Mouse (Mus musculus) gastrocnemius, adult 8-10 months (tissue): Measurements from ENCODE around the gene Fgfr2. TPM values are rescaled to one million over a fixed set of nuclear protein-coding genes. Genes with fewer than 3 reads are reported as not detected.
"Not testable (repeated sequence)": the region's sequence is repeated elsewhere in the genome, so short reads cannot be mapped to it uniquely, and the experiment has no call there.

Experiments
- DNase-seq, 2 experiments: peaks; one replicate each; pipeline ENCODE4 v3.0.0; 2022; ENCODE audit warnings: low spot score in 2 of 2
- total RNA-seq, 4 experiments: library from RNA; stranded (reverse); gene quantifications; 2 replicates each; pipeline ENCODE4 v1.2.4; 2022

Fgfr2 gene
- total RNA-seq, 4 experiments from 2014 or later = 0.17 to 1.3 (median 0.62) TPM

DNA sequence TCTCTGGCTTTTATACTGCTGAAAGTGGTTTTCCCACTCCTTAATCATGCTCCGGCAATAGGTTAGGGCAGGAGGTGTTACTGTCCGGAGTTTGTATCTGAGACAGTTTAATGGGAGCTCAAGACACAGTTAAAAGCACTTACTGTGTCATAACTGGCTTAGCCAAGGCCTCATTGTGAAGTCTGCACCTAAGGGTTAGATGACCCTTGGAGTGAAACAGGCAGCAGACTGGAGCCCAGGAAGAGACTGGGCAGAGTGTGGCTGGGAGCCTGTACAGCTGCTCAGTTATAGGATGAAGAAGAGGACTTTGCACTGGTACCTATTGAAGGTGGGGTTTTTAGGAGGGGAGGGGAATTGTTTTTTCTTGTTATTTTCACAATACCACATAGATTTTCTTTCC, 1976.9 kb downstream of the Fgfr2 start, which contains the start of gene 4933402N03Rik:
Gene 4933402N03Rik, minus strand, starts transcription at position 101 of the 400 bp plus-strand sequence.
- DNase-seq = no peak

DNA sequence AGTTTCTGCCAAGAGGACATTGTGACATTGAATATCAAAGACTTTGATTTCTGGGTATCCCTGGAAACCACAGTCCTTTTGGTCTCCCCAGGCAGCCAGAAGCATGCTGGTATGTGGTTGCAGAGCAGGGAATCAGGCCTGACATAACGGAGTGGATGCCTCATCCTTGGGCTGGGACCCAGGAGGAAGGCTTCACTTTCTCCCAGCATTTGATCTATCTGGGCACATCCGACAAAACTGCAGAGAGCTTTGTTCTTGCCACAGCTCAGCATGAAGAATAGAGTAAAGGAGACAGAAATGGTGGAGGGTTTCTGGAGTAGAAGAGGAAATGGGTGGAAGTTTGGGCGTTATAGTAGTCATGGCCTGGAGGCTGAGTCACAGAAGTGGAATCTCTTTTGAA, 1990.0 kb downstream of the Fgfr2 start:
- DNase-seq = no peak

DNA sequence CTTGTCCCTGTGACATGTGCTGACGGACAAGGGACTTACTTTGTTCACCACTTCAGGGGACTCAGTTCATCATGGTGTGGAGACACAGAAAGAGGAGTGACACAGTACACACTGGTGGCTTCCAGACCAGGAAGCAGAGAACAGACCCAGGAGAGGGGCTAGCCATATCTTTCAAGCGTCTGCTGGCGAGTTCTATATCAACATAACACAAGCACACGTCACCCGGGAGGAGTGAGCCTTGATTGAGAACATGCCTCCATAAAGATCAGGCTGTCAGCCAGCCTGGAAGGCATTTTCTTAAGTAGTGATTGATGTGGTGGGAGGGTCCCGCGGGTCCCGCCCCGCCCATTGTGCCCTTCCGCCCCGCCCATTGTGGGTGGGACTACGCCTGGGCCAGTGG, 1993.1 kb downstream of the Fgfr2 start:
- no peak for DNase-seq

DNA sequence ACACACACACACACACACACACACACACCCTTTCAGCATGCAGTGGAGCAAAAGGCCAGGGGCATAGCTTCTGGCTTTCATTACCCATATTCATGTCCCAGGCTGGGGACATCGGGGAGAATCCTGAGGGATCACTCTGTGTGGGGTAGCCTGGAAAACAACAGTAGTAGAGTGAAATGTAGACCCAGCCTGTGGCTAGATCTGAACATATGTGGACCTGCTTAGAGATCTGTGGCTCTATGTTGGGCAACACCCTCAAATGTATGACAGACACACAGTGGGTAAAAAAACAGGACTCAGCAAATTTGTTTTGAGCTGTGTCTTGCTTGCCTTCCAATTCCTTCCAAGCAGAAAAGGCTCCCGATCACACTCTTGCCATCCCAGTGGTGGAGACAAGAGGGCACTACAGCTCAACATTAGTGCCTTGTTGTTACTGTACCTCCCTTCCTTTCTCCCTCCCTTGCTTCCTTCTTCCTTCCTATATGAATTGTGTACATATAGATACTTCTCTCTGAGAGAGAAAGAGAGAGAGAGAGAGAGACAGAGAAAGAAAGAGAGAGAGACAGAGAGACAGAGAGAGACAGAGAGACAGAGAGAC, 2000.8 kb downstream of the Fgfr2 start:
- no peak for DNase-seq

DNA sequence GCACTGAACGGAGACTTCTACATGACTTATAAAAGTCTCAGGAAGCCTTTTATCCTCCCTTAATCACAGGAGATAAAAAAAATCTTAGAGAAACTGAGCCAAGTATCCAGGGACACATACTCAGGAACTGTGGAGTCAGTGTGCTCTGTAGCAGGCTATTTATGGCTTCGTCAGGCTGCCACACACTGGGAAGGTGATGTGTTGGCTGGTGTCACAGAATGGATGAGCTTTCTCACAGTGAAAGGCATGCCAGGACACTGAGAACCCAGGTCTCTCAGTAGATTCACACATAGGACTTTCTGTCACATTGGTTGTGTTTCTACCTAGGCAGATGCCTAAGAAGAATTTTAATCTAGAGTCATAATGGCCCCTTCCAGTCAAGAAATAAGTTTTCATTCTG, 2008.7 kb downstream of the Fgfr2 start:
- DNase-seq = no peak

DNA sequence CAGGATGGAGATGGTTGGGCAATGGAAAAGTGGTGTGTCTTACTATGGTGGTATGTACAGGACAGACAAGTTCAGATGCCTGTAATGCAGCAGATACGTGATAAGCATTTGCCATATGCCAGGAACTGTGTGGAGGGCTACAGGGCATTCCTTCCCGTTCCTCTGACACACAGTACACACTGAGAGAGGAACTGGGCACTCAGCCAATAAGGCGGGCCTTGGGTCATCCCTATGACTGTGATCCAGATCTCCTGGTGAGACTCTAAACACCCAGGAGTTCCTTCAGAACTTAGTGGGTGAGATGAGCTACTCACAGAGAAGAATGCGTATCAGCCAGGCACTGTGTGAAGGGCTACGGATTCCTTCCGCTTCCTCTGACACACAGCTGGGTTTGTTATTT, 2009.5 kb downstream of the Fgfr2 start:
- DNase-seq = no peak

DNA sequence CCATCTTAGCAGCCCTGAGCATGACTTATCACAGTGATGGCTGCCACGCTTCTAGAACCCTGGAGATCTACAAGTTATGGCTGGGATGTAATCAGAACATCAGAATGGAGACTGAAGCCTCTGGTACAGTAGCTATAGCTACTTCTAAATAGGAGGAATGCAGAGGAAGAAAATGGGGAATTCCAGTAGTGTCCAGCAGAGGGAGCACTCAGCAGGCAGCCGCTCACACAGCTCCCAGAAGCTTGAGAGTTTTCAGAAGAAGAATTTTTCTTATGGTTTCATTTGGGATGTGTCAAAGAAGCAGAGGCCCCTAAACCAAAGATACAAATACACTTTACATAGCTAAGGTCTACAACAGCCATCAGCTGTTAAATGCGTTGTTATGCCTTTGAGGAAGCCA, 2010.7 kb downstream of the Fgfr2 start:
- DNase-seq = no peak

DNA sequence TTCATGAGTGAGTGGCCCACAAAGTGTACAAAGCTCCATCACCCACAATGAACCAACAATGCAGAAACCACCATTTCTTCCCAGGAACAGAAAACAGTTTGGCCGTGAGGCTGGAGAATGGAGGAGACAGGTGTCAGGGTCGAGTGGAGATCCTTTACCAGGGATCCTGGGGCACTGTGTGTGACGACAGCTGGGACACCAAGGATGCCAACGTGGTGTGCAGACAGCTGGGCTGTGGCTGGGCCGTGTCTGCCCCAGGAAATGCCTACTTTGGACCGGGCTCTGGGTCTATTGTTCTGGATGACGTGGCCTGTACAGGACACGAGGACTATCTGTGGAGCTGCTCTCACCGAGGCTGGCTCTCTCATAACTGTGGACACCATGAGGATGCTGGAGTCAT, 2040.7 kb downstream of the Fgfr2 start:
- not testable (repeated sequence) for DNase-seq

DNA sequence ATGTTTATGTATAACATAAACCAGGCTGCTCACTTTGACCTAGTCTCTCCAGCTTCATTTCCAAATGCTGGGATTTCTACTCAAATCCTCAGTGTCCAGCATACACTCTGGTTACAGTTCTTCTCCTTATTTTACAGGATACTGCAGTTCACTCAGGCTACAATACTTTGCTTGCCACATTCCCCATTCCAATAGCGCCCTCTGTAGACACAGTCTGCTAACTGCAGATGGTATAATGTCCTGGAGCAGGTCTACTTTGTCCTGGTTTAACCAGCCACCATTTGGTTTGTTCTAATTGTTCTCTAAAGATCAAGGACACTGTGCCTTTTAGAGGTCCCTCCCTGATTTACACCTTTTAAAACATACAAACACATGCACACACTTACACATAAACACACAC, 2047.2 kb downstream of the Fgfr2 start:
- no peak for DNase-seq

DNA sequence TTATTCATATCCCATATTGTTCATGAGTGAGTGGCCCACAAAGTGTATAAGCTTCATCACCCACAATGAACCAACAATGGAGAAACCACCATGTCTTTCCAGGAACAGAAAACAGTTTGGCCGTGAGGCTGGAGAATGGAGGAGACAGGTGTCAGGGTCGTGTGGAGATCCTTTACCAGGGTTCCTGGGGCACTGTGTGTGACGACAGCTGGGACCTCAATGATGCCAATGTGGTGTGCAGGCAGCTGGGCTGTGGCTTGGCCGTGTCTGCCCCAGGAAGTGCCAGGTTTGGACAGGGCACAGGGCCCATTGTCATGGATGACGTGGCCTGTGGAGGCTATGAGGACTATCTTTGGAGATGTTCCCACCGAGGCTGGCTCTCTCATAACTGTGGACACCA, 2049.1 kb downstream of the Fgfr2 start:
- not testable (repeated sequence) for DNase-seq

DNA sequence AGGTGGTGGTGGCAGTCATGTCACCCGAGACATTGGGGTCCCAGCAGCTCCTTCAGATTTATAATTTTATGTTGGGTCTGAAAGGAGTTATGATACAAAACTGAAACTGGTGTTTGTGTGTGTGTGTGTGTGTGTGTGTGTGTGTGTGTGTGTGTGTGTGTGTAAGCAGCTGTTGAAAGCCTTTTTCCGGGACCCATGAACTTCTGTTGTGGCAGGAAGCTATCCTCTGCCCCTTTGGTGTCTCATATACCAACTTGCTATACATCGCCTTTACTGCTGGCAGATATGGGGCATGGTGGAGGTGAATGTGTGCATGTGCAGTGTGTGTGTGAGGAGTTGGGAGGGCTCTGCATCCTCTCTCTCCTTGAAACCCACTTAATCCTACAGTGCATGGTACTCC, 2049.7 kb downstream of the Fgfr2 start:
- DNase-seq = not testable (repeated sequence)

DNA sequence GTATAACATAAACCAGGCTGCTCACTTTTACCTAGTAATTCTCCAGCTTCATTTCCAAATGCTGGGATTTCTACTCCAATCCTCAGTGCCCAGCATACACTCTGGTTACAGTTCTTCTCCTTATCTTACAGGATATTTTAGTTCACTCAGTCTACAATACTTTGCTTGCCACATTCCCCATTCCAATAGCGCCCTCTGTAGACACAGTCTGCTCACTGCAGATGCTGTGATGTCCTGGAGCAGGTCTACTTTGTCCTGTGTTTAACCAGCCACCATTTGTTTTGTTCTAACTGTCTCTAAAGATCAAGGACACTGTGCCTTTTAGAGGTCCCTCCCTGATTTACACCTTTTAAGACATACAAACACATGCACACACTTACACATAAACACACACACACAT, 2055.0 kb downstream of the Fgfr2 start:
- DNase-seq = not testable (repeated sequence)

DNA sequence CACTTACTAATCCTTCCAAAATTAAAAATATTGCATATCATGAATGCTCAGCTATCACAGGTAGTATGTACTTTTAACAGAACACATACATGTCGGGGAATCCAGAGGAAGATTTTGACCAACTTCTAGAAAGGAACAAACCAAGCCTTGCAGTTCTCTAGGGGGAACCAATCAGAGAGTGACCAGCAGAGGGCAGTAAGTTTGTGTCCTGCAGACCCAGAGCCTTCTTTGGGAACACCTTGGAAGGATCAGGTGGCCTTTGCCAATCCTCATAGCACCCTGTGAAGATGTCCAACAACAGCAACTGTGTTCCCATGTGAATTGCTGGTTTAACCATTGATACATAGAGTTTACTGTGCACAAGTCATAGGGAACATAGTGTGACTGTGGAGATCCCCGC, 2060.6 kb downstream of the Fgfr2 start:
- DNase-seq = no peak

DNA sequence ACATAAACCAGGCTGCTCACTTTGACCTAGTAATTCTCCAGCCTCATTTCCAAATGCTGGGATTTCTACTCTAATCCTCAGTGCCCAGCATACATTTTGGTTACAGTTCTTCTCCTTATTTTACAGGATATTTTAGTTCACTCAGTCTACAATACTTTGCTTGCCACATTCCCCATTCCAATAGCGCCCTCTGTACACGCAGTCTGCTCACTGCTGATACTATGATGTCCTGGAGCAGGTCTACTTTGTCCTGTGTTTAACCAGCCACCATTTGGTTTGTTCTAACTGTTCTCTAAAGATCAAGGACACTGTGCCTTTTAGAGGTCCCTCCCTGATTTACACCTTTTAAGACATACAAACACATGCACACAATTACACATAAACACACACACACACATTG, 2063.3 kb downstream of the Fgfr2 start:
- not testable (repeated sequence) for DNase-seq

DNA sequence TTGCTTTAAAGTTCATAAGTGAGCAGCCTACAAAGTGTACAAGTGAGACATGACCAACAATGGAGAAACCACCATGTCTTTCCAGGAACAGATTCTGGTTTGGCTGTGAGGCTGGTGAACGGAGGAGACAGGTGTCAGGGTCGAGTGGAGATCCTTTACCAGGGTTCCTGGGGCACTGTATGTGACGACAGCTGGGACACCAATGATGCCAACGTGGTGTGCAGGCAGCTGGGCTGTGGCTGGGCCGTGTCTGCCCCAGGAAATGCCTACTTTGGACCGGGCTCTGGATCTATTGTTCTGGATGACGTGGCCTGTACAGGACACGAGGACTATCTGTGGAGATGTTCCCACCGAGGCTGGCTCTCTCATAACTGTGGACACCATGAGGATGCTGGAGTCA, 2065.2 kb downstream of the Fgfr2 start:
- not testable (repeated sequence) for DNase-seq

DNA sequence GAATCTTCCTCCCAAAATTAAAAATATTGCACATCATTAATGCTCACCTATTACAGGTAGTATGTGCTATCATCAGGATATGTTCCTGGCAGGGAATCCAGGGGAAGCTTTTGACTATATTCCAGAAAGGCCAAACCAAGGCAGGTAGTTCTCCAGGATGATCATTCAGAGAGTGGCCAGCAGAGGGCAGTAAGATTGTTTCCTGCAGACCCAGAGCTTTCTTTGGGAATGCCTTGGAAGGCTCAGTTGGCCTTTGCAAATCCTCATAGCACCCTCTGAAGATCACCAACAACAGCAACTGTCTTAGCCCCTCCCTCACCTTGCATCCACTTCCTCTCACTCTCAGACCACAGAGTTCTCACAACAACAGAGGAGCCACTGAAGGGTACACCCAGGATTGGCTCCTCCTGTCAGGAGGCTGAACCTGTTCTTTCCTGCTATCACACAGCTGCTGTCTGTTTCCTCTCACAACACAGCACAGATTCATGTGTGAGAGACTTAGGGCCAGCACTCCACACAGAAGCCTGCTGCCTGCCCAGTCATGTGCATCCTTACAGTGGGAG, 2068.3 kb downstream of the Fgfr2 start:
- no peak for DNase-seq

DNA sequence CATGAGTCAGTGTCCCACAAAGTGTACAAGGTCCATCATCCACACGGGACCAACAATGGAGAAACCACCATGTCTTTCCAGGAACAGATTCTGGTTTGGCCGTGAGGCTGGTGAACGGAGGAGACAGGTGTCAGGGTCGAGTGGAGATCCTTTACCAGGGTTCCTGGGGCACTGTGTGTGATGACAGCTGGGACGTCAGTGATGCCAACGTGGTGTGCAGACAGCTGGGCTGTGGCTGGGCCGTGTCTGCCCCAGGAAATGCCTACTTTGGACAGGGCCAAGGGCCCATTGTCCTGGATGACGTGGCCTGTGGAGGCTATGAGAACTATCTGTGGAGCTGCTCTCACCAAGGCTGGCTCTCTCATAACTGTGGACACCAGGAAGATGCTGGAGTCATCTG, 2073.3 kb downstream of the Fgfr2 start:
- not testable (repeated sequence) for DNase-seq

DNA sequence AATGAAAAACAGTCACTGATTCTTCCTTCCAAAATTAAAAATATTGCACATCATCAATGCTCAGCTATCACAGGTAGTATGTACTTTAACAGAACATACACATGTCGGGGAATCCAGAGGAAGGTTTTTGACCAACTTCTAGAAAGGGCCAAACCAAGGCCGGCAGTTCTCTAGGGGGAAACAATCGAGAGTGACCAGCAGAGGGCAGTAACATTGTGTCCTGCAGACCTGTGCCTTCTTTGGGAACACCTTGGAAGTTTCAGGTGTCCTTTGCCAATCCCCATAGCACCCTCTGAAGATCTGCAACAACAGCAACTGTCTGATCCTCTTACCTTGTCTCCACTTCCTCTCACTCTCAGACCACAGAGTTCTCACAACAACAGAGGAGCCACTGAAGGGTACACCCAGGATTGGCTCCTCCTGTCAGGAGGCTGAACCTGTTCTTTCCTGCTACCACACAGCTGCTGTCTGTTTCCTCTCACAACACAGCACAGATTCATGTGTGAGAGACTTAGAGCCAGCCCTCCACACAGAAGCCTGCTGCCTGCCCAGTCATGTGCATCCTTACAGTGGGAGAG, 2077.8 kb downstream of the Fgfr2 start:
- DNase-seq = not testable (repeated sequence)

DNA sequence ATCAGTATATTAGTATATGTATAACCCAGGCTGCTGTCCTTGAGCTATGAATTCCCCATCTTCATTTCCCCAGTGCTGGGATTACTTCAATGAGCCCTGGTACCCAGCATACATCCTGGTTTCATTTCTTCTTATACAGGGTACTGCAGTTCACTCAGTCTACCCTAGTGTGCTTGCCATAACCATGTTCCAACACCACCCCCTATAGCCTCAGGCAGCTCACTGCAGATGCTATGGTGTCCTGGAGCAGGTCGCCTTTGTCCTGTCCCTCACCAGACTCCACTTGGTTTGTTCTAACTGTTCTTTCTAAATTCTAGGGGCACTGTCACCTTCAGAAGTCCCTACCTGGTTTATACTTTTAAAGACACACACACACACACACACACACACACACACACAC, 2080.5 kb downstream of the Fgfr2 start:
- no peak for DNase-seq

DNA sequence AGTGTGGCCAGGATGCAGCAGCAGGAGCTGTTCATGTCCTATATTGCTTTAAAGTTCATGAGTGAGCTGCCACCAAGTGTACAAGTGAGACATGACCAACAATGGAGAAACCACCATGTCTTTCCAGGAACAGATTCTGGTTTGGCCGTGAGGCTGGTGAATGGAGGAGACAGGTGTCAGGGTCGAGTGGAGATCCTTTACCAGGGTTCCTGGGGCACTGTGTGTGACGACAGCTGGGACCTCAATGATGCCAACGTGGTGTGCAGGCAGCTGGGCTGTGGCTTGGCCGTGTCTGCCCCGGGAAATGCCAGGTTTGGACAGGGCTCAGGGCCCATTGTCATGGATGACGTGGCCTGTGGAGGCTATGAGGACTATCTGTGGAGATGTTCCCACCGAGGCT, 2082.4 kb downstream of the Fgfr2 start:
- not testable (repeated sequence) for DNase-seq

DNA sequence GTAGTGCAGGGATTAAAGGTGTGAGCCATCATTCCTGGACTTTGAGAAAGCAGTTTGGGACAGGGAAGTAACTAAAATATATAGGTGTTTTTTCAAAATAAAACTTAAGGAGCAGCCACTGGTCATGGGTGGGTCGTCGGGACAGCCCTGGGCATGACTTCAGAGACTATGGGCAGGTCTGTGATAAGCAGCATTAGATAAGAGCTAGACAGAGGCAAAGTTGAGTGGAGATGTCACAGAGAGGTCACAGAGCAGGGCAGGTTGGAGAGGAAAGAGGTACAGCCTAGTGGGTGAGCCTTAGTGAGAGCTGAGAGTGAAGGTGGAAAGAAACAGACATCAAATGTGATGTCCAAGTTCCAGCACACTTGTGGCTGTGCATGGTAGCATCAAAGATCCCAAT, 2086.1 kb downstream of the Fgfr2 start:
- no peak for DNase-seq

DNA sequence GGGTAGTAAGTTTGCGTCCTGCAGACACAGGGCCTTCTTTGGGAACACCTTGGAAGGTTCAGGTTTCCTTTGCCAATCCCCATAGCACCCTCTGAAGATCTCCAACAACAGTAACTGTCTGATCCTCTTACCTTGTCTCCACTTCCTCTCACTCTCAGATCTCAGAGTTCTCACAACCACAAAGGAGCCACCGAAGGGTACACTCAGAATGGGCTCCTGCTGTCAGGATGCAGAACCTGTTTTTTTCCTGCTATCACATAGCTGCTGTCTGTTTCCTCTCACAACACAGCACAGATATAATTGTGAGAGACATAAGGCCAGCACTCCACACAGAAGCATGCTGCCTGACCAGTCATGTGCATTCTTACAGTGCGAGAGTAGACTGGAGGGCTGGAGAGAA, 2086.8 kb downstream of the Fgfr2 start:
- no peak for DNase-seq

DNA sequence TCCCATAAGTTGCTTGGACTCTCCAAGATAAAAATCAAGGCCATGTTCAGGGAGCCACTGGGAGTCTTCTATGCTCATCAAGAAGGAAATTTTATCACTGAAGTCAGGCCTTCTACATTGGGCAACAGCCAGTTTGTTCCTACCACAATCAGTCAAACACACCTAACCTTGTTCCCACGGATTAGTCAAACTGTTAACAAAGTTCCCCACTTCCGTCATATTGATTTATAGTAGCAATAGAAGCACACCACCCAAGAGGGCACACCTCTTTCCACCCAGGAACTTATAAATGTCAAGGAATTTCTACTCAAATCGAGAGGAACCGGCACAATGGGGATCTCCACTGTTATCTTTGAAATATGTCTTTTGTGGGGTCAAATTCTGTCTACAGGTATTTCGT, 2091.4 kb downstream of the Fgfr2 start, which contains the start of gene Dmbt1:
Gene Dmbt1, plus strand, starts transcription at position 299 of the 400 bp plus-strand sequence.
- no peak for DNase-seq
